Mouse (Mus musculus) myocyte (in vitro differentiated cells): ENCODE data around the gene Inpp5d. TPM values are rescaled to one million over a fixed set of nuclear protein-coding genes. Genes with fewer than 3 reads are reported as not detected.

Experiments used
- H3K27me3 ChIP-seq: one replicate; pipeline ENCODE4 v1.6.1; 2011; ENCODE audit not compliant: control insufficient read depth, insufficient read depth, insufficient read length
- H3K36me3 ChIP-seq: one replicate; pipeline ENCODE4 v1.6.1; 2011; ENCODE audit not compliant: control insufficient read depth, insufficient read depth
- H3K4me2 ChIP-seq: one replicate; pipeline ENCODE4 v1.6.1; 2011; ENCODE audit warnings: low read depth, control low read depth
- H3K4me3 ChIP-seq: one replicate; pipeline ENCODE4 v1.5.1; 2011; ENCODE audit warnings: mild to moderate bottlenecking, control low read depth, moderate library complexity
- H3K79me2 ChIP-seq: one replicate; pipeline ENCODE4 v1.6.1; 2011; ENCODE audit not compliant: control insufficient read depth, insufficient read depth
- H3ac ChIP-seq: one replicate; pipeline ENCODE4 v1.6.1; 2011; ENCODE audit not compliant: control insufficient read depth, insufficient read length
- CEBPB ChIP-seq: IDR thresholded peaks from 2 replicates; pipeline ENCODE4 v1.6.1; 2011; ENCODE audit warnings: mild to moderate bottlenecking, moderate library complexity; ENCODE audit not compliant: poor library complexity, insufficient read depth, severe bottlenecking
- E2F4 ChIP-seq: IDR thresholded peaks from one replicate; pipeline ENCODE4 v1.6.1; 2011; ENCODE audit warnings: mild to moderate bottlenecking, control low read depth, moderate library complexity; ENCODE audit not compliant: insufficient read depth
- MAX ChIP-seq: IDR thresholded peaks from one replicate; pipeline ENCODE4 v1.6.1; 2011; ENCODE audit warnings: low read depth, mild to moderate bottlenecking, control low read depth
- MYOD1 ChIP-seq, 3 experiments: IDR thresholded peaks; one replicate each; pipeline ENCODE4 v1.6.1; 2011; ENCODE audit warnings: control low read depth in 2 of 3, low read depth in 2 of 3, mild to moderate bottlenecking in 2 of 3, moderate library complexity in 1 of 3; ENCODE audit not compliant: insufficient read length in 2 of 3, control insufficient read depth in 1 of 3
- MYOG ChIP-seq, 3 experiments: IDR thresholded peaks; one replicate each; pipeline ENCODE4 v1.6.1; 2011; ENCODE audit warnings: control low read depth in 2 of 3, low read depth in 2 of 3, mild to moderate bottlenecking in 2 of 3; ENCODE audit not compliant: insufficient read length in 2 of 3, control insufficient read depth in 1 of 3, insufficient read depth in 1 of 3
- POLR2A ChIP-seq: IDR thresholded peaks from one replicate; pipeline ENCODE4 v1.6.1; 2011; ENCODE audit warnings: low read depth, mild to moderate bottlenecking, control low read depth, moderate library complexity; ENCODE audit not compliant: insufficient read length
- POLR2AphosphoS2 ChIP-seq: IDR thresholded peaks from one replicate; pipeline ENCODE4 v1.6.1; 2011; ENCODE audit warnings: low read depth, control low read depth; ENCODE audit not compliant: insufficient read length
- REST ChIP-seq: IDR thresholded peaks from one replicate; pipeline ENCODE4 v1.6.1; 2011; ENCODE audit warnings: mild to moderate bottlenecking, control low read depth, moderate library complexity; ENCODE audit not compliant: insufficient read depth, insufficient read length
- SRF ChIP-seq: IDR thresholded peaks from one replicate; pipeline ENCODE4 v1.6.1; 2011; ENCODE audit warnings: low read depth; ENCODE audit not compliant: control insufficient read depth, insufficient read length
- TCF12 ChIP-seq: IDR thresholded peaks from one replicate; pipeline ENCODE4 v1.6.1; 2011; ENCODE audit warnings: mild to moderate bottlenecking, control low read depth; ENCODE audit not compliant: poor library complexity, insufficient read depth, severe bottlenecking
- TCF3 ChIP-seq: IDR thresholded peaks from one replicate; pipeline ENCODE4 v1.6.1; 2011; ENCODE audit warnings: low read depth, control low read depth; ENCODE audit not compliant: insufficient read length
- USF1 ChIP-seq: IDR thresholded peaks from one replicate; pipeline ENCODE4 v1.6.1; 2011; ENCODE audit warnings: low read depth, mild to moderate bottlenecking, control low read depth, moderate library complexity
- polyA plus RNA-seq: library from polyadenylated mRNA; unstranded; fragments of >200 nt; fragmentation: generic; extraction: Trizol; gene quantifications from one replicate; pipeline ENCODE4 v1.2.1, GENCODE M21; 2012; ENCODE audit warnings: missing spikeins

The Inpp5d gene
- polyA plus RNA-seq, 1 experiment = 0.13 TPM

DNA sequence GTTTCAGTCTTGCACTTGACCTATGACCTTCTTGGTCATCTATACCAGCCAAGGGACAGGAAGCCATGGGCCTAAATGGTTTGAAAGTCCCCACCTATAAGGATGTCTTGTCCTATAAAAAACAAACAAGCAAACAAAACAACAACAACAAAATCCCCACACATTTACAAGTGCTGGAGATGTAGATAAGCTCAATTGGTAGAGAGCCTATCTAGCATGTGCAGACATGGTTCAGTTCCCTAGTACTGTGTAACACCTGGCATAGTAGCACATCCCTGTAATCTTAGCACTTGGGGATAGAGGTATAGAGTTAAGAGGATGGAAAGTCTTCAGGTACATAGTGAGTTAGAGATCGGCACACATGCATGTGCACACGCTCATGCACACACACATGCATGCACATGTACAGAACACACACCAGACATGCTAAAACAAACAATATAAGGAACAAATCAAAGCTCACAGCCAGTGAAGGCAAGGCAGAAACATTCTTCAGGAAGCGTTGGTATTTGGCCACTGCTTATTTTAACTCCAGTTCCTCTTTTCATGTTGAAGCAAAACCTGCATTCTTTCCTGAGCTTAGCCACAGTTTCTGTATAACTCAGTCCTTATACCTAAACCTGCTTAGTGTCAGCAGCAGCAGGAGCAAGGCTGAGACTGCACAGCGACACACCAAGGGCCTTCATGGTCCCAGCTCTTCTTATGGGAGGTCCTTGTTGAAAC is 17.9 kb downstream of the Inpp5d start:
- Histone ChIP-seq H3K4me3 (no peak overlapping the region), H3K27me3 (no peaks in the 10 kb centered on the region), H3K79me2 (no peaks in the 10 kb centered on the region), H3K36me3 (no peaks in the 10 kb centered on the region), H3ac (no peak overlapping the region), H3K4me2 (no peak overlapping the region)
- no peak for TF ChIP-seq POLR2AphosphoS2
- TF ChIP-seq MAX = no peak
- no peak for TF ChIP-seq MYOD1 (IDR thresholded peaks at IDR 0.05; ENCODE audit: control insufficient read depth in 1 of 3, insufficient read length in 2 of 3, low read depth in 2 of 3)
- TF ChIP-seq POLR2A = no peak
- no peak for TF ChIP-seq E2F4
- TF ChIP-seq MYOG (IDR thresholded peaks at IDR 0.05; ENCODE audit: control insufficient read depth in 1 of 3, insufficient read depth in 1 of 3, insufficient read length in 2 of 3, low read depth in 2 of 3) = no peak
- no peak for TF ChIP-seq REST
- TF ChIP-seq CEBPB = no peak
- no peak for TF ChIP-seq USF1
- TF ChIP-seq TCF3 = no peak
- TF ChIP-seq TCF12 = no peak
- no peak for TF ChIP-seq SRF

DNA sequence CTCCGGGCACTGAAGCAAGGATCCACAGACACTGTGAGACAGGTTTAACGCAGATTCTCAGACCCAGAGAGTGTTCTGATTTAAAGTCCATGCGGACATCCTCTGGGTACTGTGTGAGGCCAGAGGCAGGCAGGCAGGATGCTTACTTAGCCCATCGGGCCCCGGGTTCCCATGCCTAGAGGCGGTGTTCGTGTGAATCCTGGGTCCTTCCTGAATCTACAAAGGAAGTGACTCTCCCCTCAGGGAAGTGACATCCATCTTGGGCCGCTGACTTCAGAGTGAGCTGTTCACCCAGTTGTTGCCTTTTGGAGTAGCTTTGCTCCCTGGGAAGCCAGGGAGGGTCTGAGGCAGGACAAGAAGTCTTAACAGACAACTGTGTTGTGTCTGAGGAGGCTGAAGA is 19.6 kb downstream of the Inpp5d start:
- H3K79me2 ChIP-seq = no peaks in the 10 kb centered on the region
- H3K36me3 ChIP-seq = no peaks in the 10 kb centered on the region
- H3K27me3 ChIP-seq = no peaks in the 10 kb centered on the region
- H3K4me2 ChIP-seq = no peak overlapping the region
- no peak overlapping the region for H3ac ChIP-seq
- H3K4me3 ChIP-seq = no peak overlapping the region
- TF ChIP-seq E2F4 (no peak), SRF (no peak), CEBPB (no peak), MYOG (IDR thresholded peaks at IDR 0.05; ENCODE audit: control insufficient read depth in 1 of 3, insufficient read depth in 1 of 3, insufficient read length in 2 of 3, low read depth in 2 of 3) (no peak), REST (no peak), USF1 (no peak), MYOD1 (IDR thresholded peaks at IDR 0.05; ENCODE audit: control insufficient read depth in 1 of 3, insufficient read length in 2 of 3, low read depth in 2 of 3) (no peak), MAX (no peak), TCF3 (no peak), TCF12 (no peak), POLR2AphosphoS2 (no peak), POLR2A (no peak)

DNA sequence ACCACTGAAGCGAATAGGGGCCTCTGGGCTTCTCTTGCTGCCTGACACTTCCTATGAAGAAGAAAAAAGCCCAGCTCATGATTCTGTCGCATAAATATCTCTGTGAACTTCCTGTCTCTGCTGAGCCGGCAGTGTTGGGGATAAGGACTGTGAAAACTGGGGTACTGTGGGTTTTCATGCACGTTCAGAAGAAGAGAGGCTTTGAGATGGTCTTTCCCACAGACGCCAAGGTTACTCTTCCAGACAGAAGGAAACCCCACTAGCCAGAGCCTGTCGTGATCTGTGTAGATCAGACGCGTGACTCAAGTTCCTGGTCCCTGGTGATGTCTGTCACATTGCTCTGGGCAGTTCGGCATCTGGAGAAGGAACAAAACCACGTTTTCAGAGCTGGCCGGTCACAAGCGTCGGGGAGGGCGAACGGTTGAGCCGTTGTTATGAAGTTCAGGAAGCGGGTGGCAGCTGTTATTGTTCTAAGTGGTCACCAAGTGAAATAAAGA is 20.1 kb downstream of the Inpp5d start:
- TF ChIP-seq MYOD1 (IDR thresholded peaks at IDR 0.05; ENCODE audit: control insufficient read depth in 1 of 3, insufficient read length in 2 of 3, low read depth in 2 of 3) (no peak), POLR2A (no peak), TCF3 (no peak), USF1 (no peak), REST (no peak), SRF (no peak), CEBPB (no peak), MAX (no peak), MYOG (IDR thresholded peaks at IDR 0.05; ENCODE audit: control insufficient read depth in 1 of 3, insufficient read depth in 1 of 3, insufficient read length in 2 of 3, low read depth in 2 of 3) (no peak), E2F4 (no peak), POLR2AphosphoS2 (no peak)
- Histone ChIP-seq H3K4me3 (no peak overlapping the region), H3K4me2 (no peak overlapping the region)

DNA sequence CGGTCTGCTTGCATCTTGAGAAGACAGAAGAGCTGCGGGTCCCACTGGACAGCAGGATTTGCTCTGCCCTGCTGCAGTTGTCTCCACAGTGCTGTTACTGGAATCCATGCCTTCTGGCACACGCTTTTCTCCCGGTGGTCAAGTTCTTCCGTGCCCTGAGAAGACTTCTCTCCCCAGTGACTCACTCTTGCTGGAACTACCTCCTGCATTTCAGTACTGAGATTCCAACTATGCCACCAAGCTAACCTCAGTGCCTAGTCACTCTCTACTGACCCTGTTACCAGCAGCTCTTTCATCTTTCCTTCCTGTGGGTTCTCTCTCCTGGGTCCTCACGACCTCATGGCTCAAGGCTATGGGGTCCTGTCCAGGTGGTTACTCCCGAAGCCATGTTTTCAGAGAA is 22.9 kb downstream of the Inpp5d start:
- Histone ChIP-seq H3ac (no peak overlapping the region), H3K79me2 (no peaks in the 10 kb centered on the region), H3K36me3 (no peaks in the 10 kb centered on the region), H3K4me3 (no peak overlapping the region), H3K4me2 (no peak overlapping the region), H3K27me3 (no peaks in the 10 kb centered on the region)
- TF ChIP-seq MAX = no peak
- TF ChIP-seq REST = no peak
- TF ChIP-seq MYOD1 (IDR thresholded peaks at IDR 0.05; ENCODE audit: control insufficient read depth in 1 of 3, insufficient read length in 2 of 3, low read depth in 2 of 3) = no peak
- no peak for TF ChIP-seq POLR2A
- TF ChIP-seq POLR2AphosphoS2 = no peak
- TF ChIP-seq SRF = no peak
- no peak for TF ChIP-seq TCF12
- no peak for TF ChIP-seq CEBPB
- TF ChIP-seq TCF3 = no peak
- no peak for TF ChIP-seq MYOG (IDR thresholded peaks at IDR 0.05; ENCODE audit: control insufficient read depth in 1 of 3, insufficient read depth in 1 of 3, insufficient read length in 2 of 3, low read depth in 2 of 3)
- TF ChIP-seq E2F4 = no peak
- no peak for TF ChIP-seq USF1

More for the DNA sequence above, 20.1 kb downstream of the Inpp5d start:
- Histone ChIP-seq H3K27me3 (no peaks in the 10 kb centered on the region), H3K79me2 (no peaks in the 10 kb centered on the region), H3K36me3 (no peaks in the 10 kb centered on the region), H3ac (no peak overlapping the region)
